Mouse (Mus musculus) adrenal gland, postnatal 10 days (tissue): ENCODE data around the gene Dnajc25. TPM values are rescaled to one million over a fixed set of nuclear protein-coding genes. Genes with fewer than 3 reads are reported as not detected.

ENCODE experiments used
- DNase-seq: peaks from one replicate; pipeline ENCODE4 v3.0.0; 2021; ENCODE audit warnings: mixed read lengths
- long read RNA-seq, 2 experiments: library from polyadenylated mRNA; stranded (forward); transcript quantifications; one replicate each; pipeline ENCODE4 v2.0.0; 2021
- total RNA-seq, 2 experiments: library from RNA; stranded (reverse); gene quantifications; 2 replicates each; pipeline ENCODE4 v1.2.3; 2021

Gene Dnajc25
- 10 to 100 TPM; 19.1 to 19.4 TPM for total RNA-seq
- long read RNA-seq, experiment 1, full-length matches to known transcripts: 31 of 46 reads
- long read RNA-seq, experiment 1, partial matches to known transcripts: 11 of 46 reads
- long read RNA-seq, experiment 1, other reads (novel, unspliced or antisense): 4 of 46 reads
- long read RNA-seq, experiment 2, full-length matches to known transcripts: 19 of 24 reads
- long read RNA-seq, experiment 2, partial matches to known transcripts: 3 of 24 reads
- long read RNA-seq, experiment 2, other reads (novel, unspliced or antisense): 2 of 24 reads

- DNase-seq: no peak
These were observed at the start of gene Dnajc25 for GRCm38 (mm10) chr4:58994762-58995161. TSS of gene Dnajc25 (plus strand) at chr4:58995062.

GRCm38 (mm10) chr4:58948391-58948790, 46.5 kb upstream of the Dnajc25 start:
- no peak for DNase-seq

- no peak for DNase-seq
These were observed 42.2 kb upstream of the Dnajc25 start for GRCm38 (mm10) chr4:58952630-58953029.

GRCm38 (mm10) chr4:58961719-58962118, 33.1 kb upstream of the Dnajc25 start:
- no peak for DNase-seq

GRCm38 (mm10) chr4:58963271-58963670, 31.6 kb upstream of the Dnajc25 start:
- no peak for DNase-seq

GRCm38 (mm10) chr4:58965136-58965535, 29.7 kb upstream of the Dnajc25 start:
- DNase-seq: no peak

- no peak for DNase-seq
These were observed 24.2 kb upstream of the Dnajc25 start for GRCm38 (mm10) chr4:58970678-58971077.

GRCm38 (mm10) chr4:58975711-58976110, 19.2 kb upstream of the Dnajc25 start:
- DNase-seq: no peak

- DNase-seq: no peak
These were observed 13.4 kb upstream of the Dnajc25 start for GRCm38 (mm10) chr4:58981421-58981820.

GRCm38 (mm10) chr4:58982806-58983205, 12.1 kb upstream of the Dnajc25 start:
- no peak for DNase-seq

GRCm38 (mm10) chr4:58985157-58985648, 9.7 kb upstream of the Dnajc25 start:
- DNase-seq: peak; percentile 89

- peak; percentile 89 for DNase-seq
These were observed 8.2 kb upstream of the Dnajc25 start, which contains the start of gene Ptgr1 for GRCm38 (mm10) chr4:58986540-58987190. TSS of gene Ptgr1 (minus strand) at chr4:58987119.

- no peak for DNase-seq
These were observed 5.5 kb upstream of the Dnajc25 start for GRCm38 (mm10) chr4:58989303-58989898.

- no peak for DNase-seq
These were observed 4.0 kb upstream of the Dnajc25 start for GRCm38 (mm10) chr4:58990609-58991434.

GRCm38 (mm10) chr4:58992195-58992594, 2.7 kb upstream of the Dnajc25 start:
- no peak for DNase-seq

- peak; percentile 33 for DNase-seq
These were observed 410 bp downstream of the Dnajc25 start for GRCm38 (mm10) chr4:58995251-58995693.

- DNase-seq: peak; percentile 34
These were observed 2.2 kb downstream of the Dnajc25 start for GRCm38 (mm10) chr4:58997081-58997480.

- DNase-seq: no peak
These were observed 3.8 kb downstream of the Dnajc25 start for GRCm38 (mm10) chr4:58998688-58999087.

- peak; percentile 83 for DNase-seq
These were observed 4.8 kb downstream of the Dnajc25 start for GRCm38 (mm10) chr4:58999686-59000085.

- DNase-seq: peak; percentile 47
These were observed 5.8 kb downstream of the Dnajc25 start for GRCm38 (mm10) chr4:59000614-59001013.

- DNase-seq: peak; percentile 96
These were observed 8.3 kb downstream of the Dnajc25 start, which contains the start of gene Gm20503 for GRCm38 (mm10) chr4:59002948-59003805. TSS of gene Gm20503 (plus strand) at chr4:59003210.
